ENCODE assay signal across 1 mouse cellular context in genomic region chr4:139335507-139335906, GRCm38 (mm10).
TF ChIP-seq lines count a peak whose summit lies in the region.

No protein-coding gene starts in this region.

TF ChIP-seq in MEL, 35 proteins besides CTCF, POLR2A, EP300 and RAD21:
- peak; percentile 84 for TF ChIP-seq USF1 (IDR thresholded peaks at IDR 0.05; ENCODE audit: low read depth, low read length)
- no peak for TF ChIP-seq GABPA (IDR thresholded peaks at IDR 0.05; ENCODE audit: low read depth, low read length)
- no peak for TF ChIP-seq ZMIZ1 (IDR thresholded peaks at IDR 0.05; ENCODE audit: low read depth, low read length)
- no peak for TF ChIP-seq ZKSCAN1 (IDR thresholded peaks at IDR 0.05; ENCODE audit: low read depth, low read length)
- no peak for TF ChIP-seq CHD2 (IDR thresholded peaks at IDR 0.05; ENCODE audit: low read length)
- TF ChIP-seq POLR2AphosphoS5 (IDR thresholded peaks at IDR 0.05; ENCODE audit: borderline replicate concordance, low read depth, low read length): no peak
- no peak for TF ChIP-seq NRF1 (IDR thresholded peaks at IDR 0.05; ENCODE audit: insufficient read depth, low read depth, low read length, poor library complexity, severe bottlenecking)
- TF ChIP-seq E2F4 (IDR thresholded peaks at IDR 0.05; ENCODE audit: borderline replicate concordance, low read depth, low read length): no peak
- peak; percentile 30; the same call in 1 of the 2 replicates for TF ChIP-seq POLR2AphosphoS2 (IDR thresholded peaks at IDR 0.05; ENCODE audit: low read length)
- peak; percentile 92 for TF ChIP-seq TAL1 (IDR thresholded peaks at IDR 0.05; ENCODE audit: low read length)
- TF ChIP-seq SIN3A (IDR thresholded peaks at IDR 0.05; ENCODE audit: low read length): peak; percentile 91
- TF ChIP-seq UBTF (IDR thresholded peaks at IDR 0.05; ENCODE audit: borderline replicate concordance, insufficient read depth, low read depth, low read length): no peak
- TF ChIP-seq HCFC1 (IDR thresholded peaks at IDR 0.05; ENCODE audit: low read depth, low read length): peak; percentile 61
- TF ChIP-seq RCOR1 (IDR thresholded peaks at IDR 0.05; ENCODE audit: low read depth, low read length): peak; percentile 88
- no peak for TF ChIP-seq KAT2A (conservative IDR thresholded peaks at IDR 0.05; ENCODE audit: low read depth, low read length)
- no peak for TF ChIP-seq SMC3 (IDR thresholded peaks at IDR 0.05; ENCODE audit: low read depth, low read length)
- peak; percentile 94 for TF ChIP-seq TCF12 (IDR thresholded peaks at IDR 0.05; ENCODE audit: low read depth, low read length)
- TF ChIP-seq BHLHE40 (IDR thresholded peaks at IDR 0.05; ENCODE audit: borderline replicate concordance, low read depth, low read length): peak; percentile 95
- TF ChIP-seq ZNF384 (IDR thresholded peaks at IDR 0.05; ENCODE audit: low read depth, low read length): no peak; the same call in 1 of the 2 replicates
- TF ChIP-seq MAFK (IDR thresholded peaks at IDR 0.05; ENCODE audit: borderline replicate concordance, low read depth, low read length): no peak
- TF ChIP-seq USF2 (IDR thresholded peaks at IDR 0.05; ENCODE audit: borderline replicate concordance in 1 of 2, insufficient read depth in 1 of 2, low read depth in 1 of 2, low read length in 2 of 2): no peak
- TF ChIP-seq MAZ (IDR thresholded peaks at IDR 0.05; ENCODE audit: low read depth, low read length): peak; percentile 72; the same call in 1 of the 2 replicates
- peak; percentile 94 for TF ChIP-seq MAX (IDR thresholded peaks at IDR 0.05; ENCODE audit: low read length)
- no peak for TF ChIP-seq MEF2A (IDR thresholded peaks at IDR 0.05; ENCODE audit: extremely low read depth, insufficient replicate concordance, low read depth, low read length, poor library complexity, severe bottlenecking)
- TF ChIP-seq CHD1 (IDR thresholded peaks at IDR 0.05; ENCODE audit: low read depth, low read length): no peak
- peak; percentile 60; the same call in 1 of the 2 replicates for TF ChIP-seq MYB (IDR thresholded peaks at IDR 0.05; ENCODE audit: low read depth, low read length)
- no peak for TF ChIP-seq NELFE (IDR thresholded peaks at IDR 0.05; ENCODE audit: low read depth, low read length)
- peak; percentile 47; the same call in 1 of the 2 replicates for TF ChIP-seq TBP (IDR thresholded peaks at IDR 0.05; ENCODE audit: low read depth, low read length)
- TF ChIP-seq GATA1 (IDR thresholded peaks at IDR 0.05; ENCODE audit: low read depth, low read length): peak; percentile 95
- no peak for TF ChIP-seq ZC3H11A (IDR thresholded peaks at IDR 0.05; ENCODE audit: low read depth, low read length)
- peak; percentile 90 for TF ChIP-seq ETS1 (IDR thresholded peaks at IDR 0.05; ENCODE audit: low read depth, low read length)
- TF ChIP-seq JUND (IDR thresholded peaks at IDR 0.05; ENCODE audit: low read depth, low read length): no peak
- TF ChIP-seq MXI1 (IDR thresholded peaks at IDR 0.05; ENCODE audit: low read depth, low read length): peak; percentile 90
- peak; percentile 79 for TF ChIP-seq ELF1 (IDR thresholded peaks at IDR 0.05; ENCODE audit: low read depth, low read length)
- peak; percentile 91 for TF ChIP-seq MYC (IDR thresholded peaks at IDR 0.05; ENCODE audit: low read depth, low read length)
